Mouse (Mus musculus) 3T3-L1 (cell line): ENCODE measurements around the gene Cfap99.

Experiments used
- DNase-seq: peaks from one replicate; pipeline ENCODE4 v3.0.0-alpha.2; 2015; ENCODE audit warnings: low read depth, low spot score

Cfap99 gene

DNA sequence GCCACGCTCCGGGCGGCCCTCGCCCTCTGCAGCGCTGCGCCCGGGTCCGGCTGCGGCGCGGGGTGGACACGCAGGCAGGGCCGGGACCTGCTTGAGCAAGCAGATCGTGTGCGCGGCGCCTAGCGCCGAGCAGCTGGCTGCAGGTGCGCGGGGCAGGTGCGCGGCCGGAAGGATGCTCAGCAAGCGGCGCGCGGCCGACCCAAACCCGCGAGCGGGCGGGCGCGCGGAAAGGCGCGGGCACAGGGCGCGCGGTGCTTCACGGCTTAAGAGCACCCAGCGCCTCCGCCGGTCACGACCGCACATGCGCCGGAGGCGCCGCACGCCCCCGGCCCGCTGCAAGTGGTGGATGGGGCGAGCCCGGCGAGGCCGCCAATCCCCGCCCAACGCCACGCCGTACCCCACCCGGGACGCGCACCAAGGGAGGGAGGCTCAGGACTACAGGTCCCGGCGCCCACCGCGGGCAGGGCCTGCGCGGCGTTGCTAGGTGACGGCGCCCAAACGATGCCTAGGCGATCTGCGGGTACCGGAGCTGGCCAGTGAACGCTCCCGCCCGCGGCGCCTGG is at the start of gene Cfap99, which contains the start of gene Zfyve28:
Cfap99 (plus strand) TSS at position 447 of the 563 bp plus-strand sequence.
Zfyve28 (minus strand) TSS at position 296 of the 563 bp plus-strand sequence.
- no peak for DNase-seq

DNA sequence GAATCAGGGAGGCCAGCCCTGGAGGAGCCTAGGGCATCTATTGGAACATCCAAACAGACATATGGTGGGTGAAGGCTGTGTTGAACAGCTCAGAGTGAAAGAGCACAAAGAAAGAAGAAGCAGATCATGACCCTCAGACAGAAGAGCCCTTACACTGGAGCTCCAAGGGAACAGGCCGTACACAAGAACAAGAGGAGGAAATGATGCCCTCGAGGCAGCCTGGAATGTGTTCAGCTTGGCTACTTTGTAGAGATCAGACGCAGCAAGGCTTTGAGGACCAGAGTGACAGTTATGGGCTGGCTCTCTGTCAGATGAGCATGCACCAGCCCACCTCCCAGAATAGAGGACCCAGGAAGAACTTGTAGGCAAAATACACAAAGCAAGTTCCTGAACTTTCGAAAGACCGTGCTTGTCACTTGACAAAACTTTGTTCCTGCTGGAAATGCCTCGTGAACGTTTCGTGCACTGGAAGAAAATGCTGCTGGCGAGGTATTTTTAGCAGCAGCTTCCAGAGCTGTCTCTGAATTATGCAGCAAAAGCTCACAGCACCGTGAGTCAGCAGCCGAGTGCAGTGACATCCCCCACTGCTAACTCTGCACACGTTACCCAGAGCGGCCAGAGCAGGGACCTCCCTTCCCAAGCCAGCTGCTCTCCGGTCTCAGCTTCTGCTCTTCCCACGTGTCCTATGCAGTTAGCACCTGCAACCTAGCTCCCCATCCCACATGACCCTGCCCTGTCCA is 46.0 kb upstream of the Cfap99 start:
- DNase-seq, result peak; percentile 81

DNA sequence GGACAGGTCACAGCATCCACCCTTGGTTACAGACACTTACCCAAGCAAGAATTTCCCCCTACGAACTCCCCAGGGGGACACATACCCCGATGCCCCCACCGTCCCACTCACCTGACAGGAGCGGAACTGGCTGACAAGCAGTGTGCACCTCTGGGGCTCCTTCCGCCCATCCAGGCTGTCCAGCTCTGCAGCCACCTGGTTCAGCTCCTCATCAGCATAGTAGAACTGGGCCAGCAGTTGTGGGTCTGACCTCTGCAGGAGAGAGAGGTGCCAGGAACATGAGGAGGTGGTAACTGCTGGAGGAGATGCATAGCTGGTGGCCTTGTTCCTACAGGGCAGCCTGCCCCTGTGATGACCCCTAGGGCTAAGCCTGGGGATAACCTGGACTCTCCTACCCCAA is 45.3 kb upstream of the Cfap99 start:
- no peak for DNase-seq

DNA sequence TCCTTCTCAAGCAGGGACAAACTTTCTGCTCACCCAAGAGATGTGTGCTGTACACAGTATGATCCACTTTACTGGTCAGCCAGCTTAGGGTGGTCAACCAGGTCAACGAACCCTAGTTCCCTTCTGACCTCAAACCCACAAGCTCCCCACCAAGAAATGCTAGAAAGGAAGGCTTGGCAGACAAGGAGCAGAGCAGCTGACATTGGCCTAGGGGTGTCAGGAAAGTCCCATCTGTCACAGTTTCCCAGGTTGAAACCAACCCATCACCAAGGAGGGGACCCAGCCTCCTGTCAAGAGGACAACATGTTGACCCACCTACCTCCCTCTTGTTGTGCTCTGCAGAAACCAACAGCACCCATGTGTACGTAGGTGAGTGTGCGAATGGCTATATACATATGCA is 42.0 kb upstream of the Cfap99 start:
- no peak for DNase-seq

DNA sequence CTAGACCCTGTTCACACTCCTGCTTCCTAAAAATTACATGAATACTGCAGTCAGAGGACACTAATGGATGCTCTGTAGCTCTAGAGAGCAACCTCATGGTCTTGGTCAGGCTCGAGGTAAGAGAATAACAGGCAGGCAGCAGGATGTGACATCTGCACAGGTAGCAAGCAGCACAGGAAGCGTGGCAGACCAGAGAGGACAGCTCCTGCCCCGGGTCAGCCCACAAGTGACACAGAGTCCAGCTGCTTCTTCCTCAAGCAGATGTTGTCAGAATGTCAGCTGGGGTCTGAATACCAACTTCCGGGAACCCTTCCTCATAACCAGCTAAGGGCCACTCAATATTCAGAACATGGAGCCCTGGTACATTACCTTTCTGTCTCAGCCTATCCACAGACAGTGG is 39.3 kb upstream of the Cfap99 start:
- DNase-seq, result no peak

DNA sequence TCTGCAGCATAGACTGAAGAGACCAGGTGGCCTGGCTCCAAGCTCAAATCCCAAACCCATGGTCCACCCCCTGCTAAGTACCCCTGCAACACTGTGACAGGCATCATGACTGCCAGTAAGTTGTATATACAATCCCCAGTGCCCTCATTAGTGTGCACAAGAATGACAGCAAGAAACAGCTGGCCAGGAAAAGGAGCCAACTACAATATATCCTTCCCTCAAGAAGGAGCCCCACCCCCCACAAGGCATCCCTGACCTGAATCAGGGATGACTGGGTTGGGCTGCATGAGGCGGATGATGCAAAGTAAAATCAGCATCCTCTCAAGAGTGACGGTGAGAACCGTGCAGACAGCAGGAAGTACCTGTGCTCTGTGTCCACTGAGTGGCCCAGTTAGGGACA is 38.3 kb upstream of the Cfap99 start:
- peak; percentile 29 for DNase-seq

DNA sequence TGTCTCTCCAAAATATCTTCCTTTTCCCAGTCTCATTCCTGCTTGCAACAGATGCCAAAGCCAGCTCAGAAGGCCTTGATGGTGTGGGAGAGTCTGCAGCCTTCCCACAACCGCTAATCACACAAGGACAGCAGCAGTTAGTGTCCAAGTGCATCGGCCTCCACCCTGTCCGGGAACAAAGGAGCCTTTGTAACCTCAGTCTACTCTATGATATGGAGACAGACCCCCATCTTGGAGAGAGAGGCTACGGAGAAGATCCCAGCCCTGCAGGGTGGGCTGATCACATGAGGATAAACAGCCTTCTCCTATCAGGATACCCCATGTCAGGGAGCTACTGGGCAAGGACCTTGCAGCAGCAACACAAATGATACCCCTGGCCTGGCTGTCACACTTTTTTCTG is 36.6 kb upstream of the Cfap99 start:
- no peak for DNase-seq

DNA sequence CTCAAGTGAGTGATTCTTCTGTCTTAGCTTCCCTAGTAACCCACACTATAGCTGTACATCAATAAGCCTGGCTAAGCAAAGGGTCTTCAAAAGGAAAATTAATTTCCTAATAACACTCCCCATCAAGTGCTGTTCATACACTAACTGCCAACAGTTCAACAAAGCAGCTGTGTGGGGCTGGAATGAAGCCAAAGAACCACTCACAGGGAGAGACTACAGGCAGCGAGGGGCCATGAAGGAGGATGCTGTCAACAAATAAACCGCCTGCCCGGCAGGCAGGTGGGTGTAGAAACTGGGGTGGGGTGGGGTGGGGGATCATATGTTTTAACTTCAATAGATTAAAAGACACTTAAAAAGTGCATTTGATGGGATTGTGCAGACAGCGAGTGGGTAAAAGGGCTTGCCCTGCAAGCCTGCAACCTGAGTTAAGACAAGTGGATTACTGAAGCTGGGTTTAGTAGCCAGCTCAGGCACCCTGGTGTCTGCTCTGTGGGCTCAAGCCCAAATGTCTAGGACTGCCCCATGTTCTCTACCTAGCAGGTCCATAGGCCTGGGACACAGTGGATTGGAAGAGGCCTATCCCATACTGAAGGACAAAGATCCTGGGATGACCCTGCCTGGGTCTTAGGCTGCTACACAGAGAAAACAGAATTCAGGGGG is 36.0 kb upstream of the Cfap99 start:
- DNase-seq, result no peak

DNA sequence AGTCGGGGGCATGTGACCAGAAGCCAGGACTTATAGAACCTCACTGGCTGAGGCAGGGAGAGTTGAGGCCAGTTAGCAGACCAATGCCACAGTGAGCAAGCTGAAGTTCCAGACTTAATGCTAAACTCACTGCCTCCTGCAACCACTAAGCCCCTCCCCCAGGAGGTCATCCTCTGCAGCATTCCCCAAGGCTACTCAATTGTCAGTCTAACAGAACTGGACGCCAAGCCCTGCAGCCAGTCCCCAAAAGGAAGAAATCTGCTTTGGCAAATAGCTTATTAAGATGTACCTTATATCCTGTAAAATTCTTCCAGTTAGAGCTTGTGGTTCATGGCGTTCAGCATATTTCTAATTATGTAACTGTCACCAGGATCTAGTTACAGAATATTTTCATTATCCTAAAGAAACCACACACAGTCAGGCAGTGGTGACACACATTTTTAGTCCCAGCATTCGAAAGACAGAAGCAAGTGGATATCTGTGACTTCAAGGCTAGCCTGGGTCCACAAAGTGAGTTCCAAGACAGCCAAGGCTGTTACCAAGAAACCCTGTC is 35.4 kb upstream of the Cfap99 start:
- DNase-seq, result no peak

DNA sequence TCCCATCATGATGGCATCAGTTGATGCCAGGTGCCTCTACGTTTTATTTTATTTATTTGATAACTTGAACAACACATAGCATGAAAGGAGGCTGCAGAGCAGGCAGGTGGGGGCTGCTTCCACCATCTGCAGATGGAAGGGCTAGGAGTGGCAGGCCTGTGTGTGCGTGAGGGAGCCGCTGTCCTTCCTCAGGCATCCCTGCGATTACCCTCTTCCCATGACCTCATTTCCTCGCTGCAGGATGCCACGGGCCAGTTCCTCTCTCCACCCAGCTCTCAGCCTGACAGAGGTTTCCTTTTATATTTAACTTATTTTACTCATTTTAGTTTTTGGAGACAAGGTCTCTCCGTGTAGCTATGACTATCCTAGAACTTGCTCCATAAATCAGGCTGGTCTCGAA is 34.1 kb upstream of the Cfap99 start:
- DNase-seq, result no peak

DNA sequence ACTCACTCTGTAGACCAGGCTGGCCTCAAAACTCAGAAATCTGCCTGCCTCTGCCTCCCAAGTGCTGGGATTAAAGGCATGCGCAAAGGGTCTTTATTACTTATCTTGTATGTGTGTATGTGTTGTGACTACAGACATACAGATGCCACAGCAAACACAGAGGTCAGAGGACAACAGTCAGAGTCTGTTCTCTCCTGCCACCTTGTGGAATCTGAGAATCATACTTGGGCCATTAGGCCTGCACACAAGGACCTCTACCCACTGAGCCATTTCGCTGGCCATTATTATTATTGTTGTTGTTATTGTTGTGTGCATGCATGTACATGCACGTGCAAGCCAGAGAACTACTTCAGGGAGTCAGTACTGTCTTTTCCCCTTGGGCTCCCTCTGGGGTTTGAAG is 33.2 kb upstream of the Cfap99 start:
- peak; percentile 51 for DNase-seq

DNA sequence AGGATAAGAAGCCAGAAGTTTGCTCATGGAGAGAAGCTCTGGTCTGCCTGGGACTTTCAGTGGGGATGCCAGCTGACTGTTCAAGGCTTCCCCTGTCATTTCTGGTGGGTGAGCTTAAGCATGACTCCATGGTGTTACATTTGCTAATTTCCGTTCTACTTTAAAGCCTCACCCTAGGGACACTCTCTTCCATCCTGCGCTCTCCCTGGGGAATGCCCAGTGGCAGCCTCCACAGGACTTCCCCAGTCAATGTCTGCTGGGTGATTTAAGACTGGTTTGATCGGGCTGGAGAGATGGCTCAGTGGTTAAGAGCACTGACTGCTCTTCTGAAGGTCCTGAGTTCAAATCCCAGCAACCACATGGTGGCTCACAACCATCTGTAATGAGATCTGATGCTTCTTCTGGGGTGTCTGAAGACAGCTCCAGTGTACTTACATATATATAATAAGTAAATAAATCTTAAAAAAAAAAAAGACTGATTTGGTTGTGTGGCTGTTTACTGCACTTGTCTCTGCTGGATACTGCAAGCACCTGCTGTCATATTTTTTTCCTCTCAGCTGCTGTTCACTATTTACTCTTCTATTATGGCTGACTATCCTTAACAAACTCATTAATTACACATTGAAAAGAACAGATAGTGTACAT is 29.1 kb upstream of the Cfap99 start:
- DNase-seq, result no peak

DNA sequence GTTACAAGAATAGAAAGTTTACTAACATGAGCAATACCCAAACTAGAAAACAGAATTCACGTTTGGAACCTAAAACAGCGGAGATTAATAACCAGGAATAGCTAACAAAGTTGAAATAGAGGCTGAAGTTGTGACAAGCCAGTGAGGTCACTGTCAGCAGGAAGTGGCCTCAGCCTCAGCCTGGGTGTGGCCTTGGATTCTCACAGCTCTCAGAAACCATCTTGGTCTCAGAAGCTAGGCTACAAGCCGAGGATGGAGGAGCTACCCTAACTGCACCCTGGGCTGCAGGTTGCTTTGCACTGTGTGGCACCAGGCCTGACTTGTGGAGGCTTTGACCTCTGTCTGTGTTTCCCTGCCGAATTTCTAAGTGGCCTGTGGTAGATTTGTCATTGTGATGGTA is 22.3 kb upstream of the Cfap99 start:
- no peak for DNase-seq

DNA sequence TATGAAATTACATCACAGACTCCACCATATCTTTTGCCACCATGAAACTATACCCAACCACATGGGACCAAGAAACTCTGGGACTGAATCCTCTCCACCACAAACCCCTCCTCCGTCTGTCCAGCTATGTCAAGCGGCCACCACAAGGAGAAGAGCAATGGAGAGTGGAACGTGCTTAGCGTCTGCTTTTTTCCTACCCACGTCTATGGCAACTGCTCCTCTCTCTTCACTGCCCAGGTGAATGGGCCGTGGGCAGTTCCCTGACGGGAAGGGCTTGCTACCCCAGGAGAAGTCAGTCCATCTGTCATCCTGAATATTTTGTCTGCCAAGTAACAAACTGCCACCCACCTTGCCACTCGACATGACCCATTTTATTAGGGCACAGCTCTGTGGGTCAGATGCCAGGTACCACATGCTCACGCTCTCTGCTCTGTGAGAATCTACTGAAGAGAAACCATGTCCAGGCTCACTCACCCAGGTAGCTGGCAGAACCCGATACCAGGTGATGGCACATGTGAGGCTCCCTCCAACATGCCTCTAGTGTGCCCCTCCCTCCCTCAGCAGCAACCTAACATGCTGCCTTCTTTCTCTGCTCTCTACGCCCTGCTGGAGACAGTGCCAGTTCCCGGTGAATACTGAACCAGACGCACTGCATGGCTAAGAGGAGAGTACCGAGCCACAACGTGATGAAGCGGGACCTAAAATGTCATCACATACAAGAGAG is 19.0 kb upstream of the Cfap99 start:
- no peak for DNase-seq

DNA sequence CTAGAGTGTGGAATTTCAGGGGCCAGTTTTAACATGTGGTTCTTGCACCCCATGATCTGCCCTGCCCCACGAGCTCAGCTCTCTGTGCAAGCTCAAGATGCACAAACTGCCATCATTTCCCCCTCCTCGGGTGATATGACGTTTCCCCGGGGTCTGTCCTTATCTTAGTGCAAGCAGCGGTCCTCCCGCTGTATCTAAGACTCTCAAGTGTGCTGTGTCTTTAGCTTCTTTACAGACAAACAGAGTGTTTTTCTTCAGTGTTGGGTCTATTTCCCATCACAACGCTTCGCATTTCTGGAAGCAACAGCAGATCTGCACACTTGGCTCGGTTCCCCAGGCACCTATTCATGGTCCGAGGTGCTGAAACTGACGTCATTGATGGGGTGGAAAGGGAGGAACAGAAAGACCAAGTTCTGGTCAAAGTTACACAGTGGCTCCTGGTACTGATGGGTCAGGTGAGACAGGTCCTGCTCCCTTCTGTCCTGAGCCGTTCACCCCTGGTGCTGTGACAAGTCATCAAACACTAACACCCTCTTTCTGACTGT is 18.4 kb upstream of the Cfap99 start:
- no peak for DNase-seq

DNA sequence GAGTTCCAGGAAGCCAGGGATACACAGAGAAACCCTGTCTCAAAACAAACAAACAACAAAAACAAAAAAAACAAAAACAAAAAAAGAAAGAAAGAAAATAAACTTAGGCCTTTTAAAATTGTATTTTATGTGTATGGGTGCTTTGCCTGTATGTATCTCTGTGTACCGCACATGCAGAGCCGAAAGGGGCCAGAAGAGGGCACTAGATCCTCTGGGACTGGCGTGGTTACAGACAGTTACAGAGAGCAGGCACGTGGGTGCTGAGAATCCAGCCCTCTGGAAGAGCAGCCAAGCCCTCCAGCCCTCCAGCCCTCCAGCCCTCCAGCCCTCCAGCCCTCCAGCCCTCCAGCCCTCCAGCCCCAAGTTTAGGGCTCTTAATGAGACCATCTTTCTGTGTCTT is 16.7 kb upstream of the Cfap99 start:
- peak; percentile 69 for DNase-seq

DNA sequence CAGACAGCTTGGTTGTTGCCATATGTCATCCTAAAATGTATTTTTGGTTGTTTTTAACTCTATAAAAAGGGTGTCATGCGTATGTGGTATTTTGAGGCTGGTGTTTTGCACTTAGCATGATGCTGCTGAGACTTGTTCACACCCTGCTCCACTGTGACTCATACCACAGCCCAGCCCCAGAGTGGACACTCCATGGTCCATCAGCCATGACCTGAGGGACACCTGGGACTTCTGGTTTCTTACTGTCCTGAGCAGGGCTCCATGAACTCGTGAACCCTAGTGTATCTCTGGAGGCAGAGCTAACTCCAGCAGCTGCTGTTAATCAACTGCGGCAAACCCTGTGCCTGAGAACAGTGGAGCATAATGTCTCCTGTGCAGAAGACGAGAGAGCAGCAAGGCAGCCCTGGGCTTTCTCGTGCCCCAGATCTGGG is 15.1 kb upstream of the Cfap99 start:
- no peak for DNase-seq

DNA sequence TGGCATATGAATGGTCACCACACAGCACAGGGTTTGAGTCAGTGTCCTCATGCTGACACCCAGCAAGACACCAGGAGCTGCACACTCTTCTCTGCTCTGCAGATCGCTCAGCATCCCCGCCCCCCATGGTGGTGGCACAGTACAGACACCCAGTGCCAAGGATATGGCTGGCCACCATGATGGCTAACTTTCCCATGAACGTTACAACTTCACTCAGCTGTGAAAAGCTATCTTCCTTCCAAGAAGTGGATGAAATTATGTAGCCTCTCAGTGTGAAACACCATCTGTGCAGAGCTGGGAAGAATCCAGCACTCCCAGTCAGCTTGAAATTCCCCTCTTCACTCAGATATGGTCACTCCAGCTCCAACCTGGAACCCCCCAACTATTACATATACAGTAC is 14.1 kb upstream of the Cfap99 start:
- no peak for DNase-seq

DNA sequence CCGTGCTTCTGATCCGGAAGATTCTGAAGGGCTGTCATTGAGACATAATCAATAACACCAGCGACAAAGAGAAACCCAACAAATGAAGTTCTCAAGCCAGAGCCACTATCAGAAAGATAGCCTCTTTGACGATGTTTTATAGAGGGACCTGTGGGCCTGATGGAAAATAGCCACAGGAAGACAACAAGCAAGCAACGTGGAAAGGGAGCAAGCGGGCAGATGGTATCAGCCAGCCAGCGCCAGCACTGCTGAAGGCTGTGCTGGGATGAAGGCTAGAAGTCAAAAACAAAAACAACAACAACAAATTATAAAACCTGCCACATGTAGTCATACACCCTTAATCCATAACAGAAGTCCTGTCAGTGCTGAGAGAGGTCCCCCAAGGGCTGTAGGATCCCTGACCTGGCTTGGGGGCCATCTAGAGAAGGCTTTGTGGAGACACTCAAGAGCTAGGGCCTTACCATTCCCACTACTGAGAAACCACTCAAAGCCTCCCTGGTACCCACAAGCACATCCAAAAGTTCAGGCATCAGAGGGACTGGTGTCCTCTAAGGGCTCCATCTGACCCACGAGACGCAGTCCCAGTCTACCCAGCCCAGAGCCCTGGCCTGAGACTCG is 13.6 kb upstream of the Cfap99 start:
- no peak for DNase-seq

DNA sequence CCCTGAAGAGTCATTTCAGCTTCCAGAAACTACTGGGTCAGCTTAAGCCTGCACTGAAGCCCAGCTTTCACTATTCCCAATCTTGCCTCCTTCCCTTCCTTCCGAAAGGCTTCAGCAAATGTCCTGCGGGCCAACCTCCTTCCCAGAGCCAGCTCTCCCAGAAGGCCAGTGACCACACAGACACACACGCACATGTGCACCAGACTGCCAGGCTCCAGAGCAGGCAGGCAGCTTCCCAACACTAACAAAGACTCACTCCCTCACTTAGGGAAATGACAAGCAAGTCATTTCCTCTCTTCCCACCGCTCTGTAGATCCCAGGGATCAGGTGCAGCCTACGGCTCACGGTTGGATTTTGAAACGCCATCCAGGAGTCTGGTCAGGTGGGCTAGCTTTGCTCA is 12.2 kb upstream of the Cfap99 start:
- no peak for DNase-seq

DNA sequence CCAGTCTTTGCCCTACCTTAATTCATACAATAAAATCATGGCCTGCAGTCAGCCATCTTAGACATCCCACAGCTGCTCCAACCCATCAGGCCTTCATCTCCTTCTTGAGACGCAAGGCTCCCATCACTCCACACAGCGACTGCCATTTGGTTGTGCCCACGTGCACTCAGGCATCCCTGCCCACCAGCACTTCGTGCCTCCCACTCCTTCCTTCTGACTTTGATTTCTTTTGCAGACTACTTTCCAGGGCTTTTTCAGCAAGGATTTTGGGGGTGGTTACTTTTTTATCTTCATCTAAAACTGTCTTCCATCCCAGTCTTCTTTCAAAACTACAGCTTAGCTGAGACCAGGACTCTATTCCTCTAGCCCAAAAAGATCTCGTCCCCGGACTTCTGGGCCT is 11.7 kb upstream of the Cfap99 start:
- no peak for DNase-seq
